Comparison of ENCODE assay signal across 8 mouse cellular contexts in genomic region chr1:150993162-150994064, GRCm38 (mm10). TPM values are rescaled to one million over a fixed set of nuclear protein-coding genes. Genes with fewer than 3 reads are reported as not detected.
DNase-seq lines count a peak whose midpoint lies in the region; ATAC-seq and TF ChIP-seq lines count a peak whose summit lies in the region.

Gene Hmcn1, minus strand, starts transcription at chr1:150993435.

- peak; percentile 30 for DNase-seq in adrenal gland, adult 2 months
- peak; percentile 77 for DNase-seq in hindbrain, embryonic 11.5 days (ENCODE audit: low spot score)
- peak; percentile 79 for DNase-seq in liver, embryonic 11.5 days (ENCODE audit: low spot score)
- peak; percentile 51 for DNase-seq in thymus, postnatal 0 days (ENCODE audit: low spot score)
- DNase-seq in frontal cortex, adult 2 months (ENCODE audit: extremely low spot score in 1 of 2, low spot score in 1 of 2): no peak

- no peaks in the 10 kb centered on the region for H3K79me2 ChIP-seq in myocyte (ENCODE audit: control insufficient read depth, insufficient read depth)

- no peak for TF ChIP-seq POLR2A in ES-Bruce4 (IDR thresholded peaks at IDR 0.05; ENCODE audit: insufficient read depth, low read length)
- TF ChIP-seq POLR2A in myocyte (IDR thresholded peaks at IDR 0.05; ENCODE audit: insufficient read length, low read depth): no peak

- H3K9me3 ChIP-seq in ES-Bruce4 (replicated peaks; ENCODE audit: control insufficient read depth, insufficient read depth, low read length, poor library complexity, severe bottlenecking): peaks cover 5% of the 10 kb centered on the region; the same call in 1 of the 2 replicates
- H3K9me3 ChIP-seq in forebrain, embryonic 16.5 days (ENCODE audit: control insufficient read depth, low read length): peaks cover 5% of the 10 kb centered on the region; the same call in 1 of the 2 replicates
- H3K9me3 ChIP-seq in hindbrain, embryonic 11.5 days (ENCODE audit: control insufficient read depth, low read length): no peaks in the 10 kb centered on the region
- no peaks in the 10 kb centered on the region for H3K9me3 ChIP-seq in liver, embryonic 11.5 days (ENCODE audit: control insufficient read depth, low read length)

- under 1% methylated on average over 38 of the region's 38 CpGs for WGBS in forebrain, embryonic 16.5 days
- under 1% methylated on average over 38 of the region's 38 CpGs for WGBS in hindbrain, embryonic 11.5 days
- WGBS in liver, embryonic 11.5 days: under 1% methylated on average over 38 of the region's 38 CpGs

- H3K36me3 ChIP-seq in ES-Bruce4 (ENCODE audit: control insufficient read depth, insufficient read depth, low read length, poor library complexity, severe bottlenecking) (no peaks in the 10 kb centered on the region), myocyte (ENCODE audit: control insufficient read depth, insufficient read depth) (no peaks in the 10 kb centered on the region)
- H3K36me3 ChIP-seq in forebrain, embryonic 16.5 days (ENCODE audit: control insufficient read depth, insufficient read depth): no peaks in the 10 kb centered on the region
- no peaks in the 10 kb centered on the region for H3K36me3 ChIP-seq in hindbrain, embryonic 11.5 days (ENCODE audit: control insufficient read depth, insufficient read depth, low read length)
- no peaks in the 10 kb centered on the region for H3K36me3 ChIP-seq in liver, embryonic 11.5 days (ENCODE audit: control insufficient read depth, insufficient read depth, low read length)

- H3K27me3 ChIP-seq in ES-Bruce4 (ENCODE audit: control insufficient read depth, insufficient read depth, low read length, poor library complexity, severe bottlenecking) (no peaks in the 10 kb centered on the region), myocyte (ENCODE audit: control insufficient read depth, insufficient read depth, insufficient read length) (peaks cover 5% of the 10 kb centered on the region)
- H3K27me3 ChIP-seq in forebrain, embryonic 16.5 days (replicated peaks; ENCODE audit: control insufficient read depth, insufficient read depth, low read length): peaks cover 14% of the 10 kb centered on the region
- no peaks in the 10 kb centered on the region; the same call in 1 of the 2 replicates for H3K27me3 ChIP-seq in hindbrain, embryonic 11.5 days (ENCODE audit: control insufficient read depth, insufficient read depth, low read length)
- H3K27me3 ChIP-seq in liver, embryonic 11.5 days (replicated peaks; ENCODE audit: control insufficient read depth, insufficient read depth, low read length): peaks cover 5% of the 10 kb centered on the region; the same call in 1 of the 2 replicates

- H3K4me3 ChIP-seq in ES-Bruce4 (ENCODE audit: low read depth, low read length) (peak within 1 kb of the TSS; percentile 59), myocyte (no peak within 1 kb of the TSS)
- peak within 1 kb of the TSS; percentile 51 for H3K4me3 ChIP-seq in forebrain, embryonic 16.5 days (replicated peaks; ENCODE audit: low read length)
- H3K4me3 ChIP-seq in hindbrain, embryonic 11.5 days (ENCODE audit: low read depth, low read length): peak within 1 kb of the TSS; percentile 41
- H3K4me3 ChIP-seq in liver, embryonic 11.5 days (ENCODE audit: low read depth, low read length): peak within 1 kb of the TSS; percentile 58

- no peak for TF ChIP-seq CTCF in ES-Bruce4 (IDR thresholded peaks at IDR 0.05; ENCODE audit: low read depth, low read length)

- peak within 1 kb of the TSS; percentile 34 for H3K9ac ChIP-seq in ES-Bruce4 (ENCODE audit: low read depth, poor library complexity, severe bottlenecking)
- H3K9ac ChIP-seq in forebrain, embryonic 16.5 days (replicated peaks; ENCODE audit: low read depth, low read length): peak within 1 kb of the TSS; percentile 62
- H3K9ac ChIP-seq in hindbrain, embryonic 11.5 days (ENCODE audit: low read depth, low read length): peak within 1 kb of the TSS; percentile 56
- peak within 1 kb of the TSS; percentile 64 for H3K9ac ChIP-seq in liver, embryonic 11.5 days (ENCODE audit: low read depth, low read length)

- no peak within 1 kb of the TSS for H3K27ac ChIP-seq in ES-Bruce4 (ENCODE audit: insufficient read depth, low read length)
- no peak within 1 kb of the TSS for H3K27ac ChIP-seq in forebrain, embryonic 16.5 days (ENCODE audit: low read length)
- no peak within 1 kb of the TSS; the same call in 1 of the 2 replicates for H3K27ac ChIP-seq in hindbrain, embryonic 11.5 days (ENCODE audit: low read depth, low read length)
- H3K27ac ChIP-seq in liver, embryonic 11.5 days (ENCODE audit: low read depth, low read length): peak within 1 kb of the TSS; percentile 50

- no peaks in the 10 kb centered on the region for H3K4me1 ChIP-seq in ES-Bruce4 (ENCODE audit: control insufficient read depth, insufficient read depth, low read length)
- peaks cover 17% of the 10 kb centered on the region for H3K4me1 ChIP-seq in forebrain, embryonic 16.5 days (replicated peaks; ENCODE audit: control insufficient read depth, insufficient read depth, low read length)
- H3K4me1 ChIP-seq in hindbrain, embryonic 11.5 days (replicated peaks; ENCODE audit: control insufficient read depth, insufficient read depth, low read length): 0 out of 2 replicates have a peak, but pooled peaks cover 2% of the 10 kb centered on the region
- no peaks in the 10 kb centered on the region for H3K4me1 ChIP-seq in liver, embryonic 11.5 days (replicated peaks; ENCODE audit: control insufficient read depth, insufficient read depth, low read length)

- H3ac ChIP-seq in myocyte (ENCODE audit: control insufficient read depth, insufficient read length): no peak within 1 kb of the TSS

- peak; percentile 91 for ATAC-seq in forebrain, embryonic 16.5 days
- ATAC-seq in hindbrain, embryonic 11.5 days (ENCODE audit: low FRiP score): peak; percentile 93
- peak; percentile 74 for ATAC-seq in liver, embryonic 11.5 days (replicated peaks; ENCODE audit: low FRiP score)

- peak within 1 kb of the TSS; percentile 88 for H3K4me2 ChIP-seq in forebrain, embryonic 16.5 days (ENCODE audit: low read length)
- H3K4me2 ChIP-seq in hindbrain, embryonic 11.5 days (replicated peaks; ENCODE audit: low read depth, low read length): peak within 1 kb of the TSS; percentile 80
- H3K4me2 ChIP-seq in liver, embryonic 11.5 days: peak within 1 kb of the TSS; percentile 85
- peak within 1 kb of the TSS; percentile 67 for H3K4me2 ChIP-seq in myocyte (ENCODE audit: low read depth)

- TF ChIP-seq EP300 in ES-Bruce4 (IDR thresholded peaks at IDR 0.05; ENCODE audit: insufficient read depth, low read depth, low read length): no peak

TF ChIP-seq in myocyte, 11 proteins besides CTCF, POLR2A, EP300 and RAD21:
- TF ChIP-seq MYOG (IDR thresholded peaks at IDR 0.05; ENCODE audit: control insufficient read depth in 1 of 3, insufficient read depth in 1 of 3, insufficient read length in 2 of 3, low read depth in 2 of 3) (no peak), MYOD1 (IDR thresholded peaks at IDR 0.05; ENCODE audit: control insufficient read depth in 1 of 3, insufficient read length in 2 of 3, low read depth in 2 of 3) (no peak), MAX (IDR thresholded peaks at IDR 0.05; ENCODE audit: low read depth) (no peak), USF1 (IDR thresholded peaks at IDR 0.05; ENCODE audit: low read depth) (no peak), SRF (IDR thresholded peaks at IDR 0.05; ENCODE audit: control insufficient read depth, insufficient read length, low read depth) (no peak), REST (IDR thresholded peaks at IDR 0.05; ENCODE audit: insufficient read depth, insufficient read length) (no peak), TCF12 (IDR thresholded peaks at IDR 0.05; ENCODE audit: insufficient read depth, poor library complexity, severe bottlenecking) (no peak), E2F4 (IDR thresholded peaks at IDR 0.05; ENCODE audit: insufficient read depth) (no peak), POLR2AphosphoS2 (IDR thresholded peaks at IDR 0.05; ENCODE audit: insufficient read length, low read depth) (no peak), CEBPB (IDR thresholded peaks at IDR 0.05; ENCODE audit: insufficient read depth, poor library complexity, severe bottlenecking) (no peak), TCF3 (IDR thresholded peaks at IDR 0.05; ENCODE audit: insufficient read length, low read depth) (no peak)

RNA-seq across cellular contexts. Expression of gene Hmcn1, which starts in this region (rescaled TPM):
- polyA plus RNA-seq in ES-Bruce4 (2011; ENCODE audit: insufficient read depth, insufficient read length, low read depth, missing spikeins) (1.4 and 1.6 TPM in 2 replicates), myocyte (2012; fragmentation: generic; extraction: Trizol) (0.12 TPM)
- total RNA-seq in adrenal gland, adult 2 months (2021): 1 to 10 TPM in 1 of 2 experiments, under 1 TPM in 1; 0.84 to 3.2 TPM
- polyA plus RNA-seq in adrenal gland, adult 2 months (2012; rRNA removed): 0.16 and 0.21 TPM in 2 replicates
- polyA plus RNA-seq in forebrain, embryonic 16.5 days (2015; fragmentation: Nextera tagmentation; extraction: Ambion mirVana): 0.81 and 1.3 TPM in 2 replicates
- polyA plus RNA-seq in hindbrain, embryonic 11.5 days (2014; fragmentation: Nextera tagmentation; extraction: Ambion mirVana): 9.7 and 13.5 TPM in 2 replicates
- 9.9 and 11.0 TPM in 2 replicates for polyA plus RNA-seq in liver, embryonic 11.5 days (2014; fragmentation: Nextera tagmentation; extraction: Ambion mirVana)
- polyA plus RNA-seq in thymus, postnatal 0 days (2015; fragmentation: Nextera tagmentation; extraction: Ambion mirVana): 0.13 and 0.29 TPM in 2 replicates
- polyA plus RNA-seq in frontal cortex, adult 2 months (2012; rRNA removed): 4.9 and 6.7 TPM in 2 replicates

Comparison
In these comparisons a context has a peak if more than half of its experiments do, and no peak if none do; other contexts are left out.
1. Peak in DNase-seq in thymus, postnatal 0 days; RNA of the gene not detected or under 1 TPM.
2. DNase-seq: peak in adrenal gland, adult 2 months (single experiment), hindbrain, embryonic 11.5 days (single experiment) and liver, embryonic 11.5 days (single experiment); none in frontal cortex, adult 2 months (0 of 2).
3. Peak in every context shown above with its lines, with median percentiles within 50 percentile points of each other: H3K9ac ChIP-seq, ATAC-seq and H3K4me2 ChIP-seq.